Mouse (Mus musculus) liver, adult (tissue): Measurements from ENCODE around the gene Crlf2.

Experiments used
- GATA4 ChIP-seq: IDR thresholded peaks from 2 replicates; pipeline ENCODE4 v1.6.1; 2014; ENCODE audit warnings: mild to moderate bottlenecking, low read length; ENCODE audit not compliant: insufficient replicate concordance

The Crlf2 gene

GRCm38 (mm10) chr5:109552541-109552940, 6.3 kb downstream of the Crlf2 start:
- TF ChIP-seq GATA4 = no peak

GRCm38 (mm10) chr5:109552116-109552515, 6.7 kb downstream of the Crlf2 start:
- TF ChIP-seq GATA4 = no peak

- TF ChIP-seq GATA4 = no peak
These were observed 7.6 kb downstream of the Crlf2 start for GRCm38 (mm10) chr5:109551041-109551765.

GRCm38 (mm10) chr5:109550225-109550935, 8.4 kb downstream of the Crlf2 start:
- no peak for TF ChIP-seq GATA4

- no peak for TF ChIP-seq GATA4
These were observed 10.1 kb downstream of the Crlf2 start for GRCm38 (mm10) chr5:109548712-109549111.

- no peak for TF ChIP-seq GATA4
These were observed 11.7 kb downstream of the Crlf2 start for GRCm38 (mm10) chr5:109547112-109547511.

- TF ChIP-seq GATA4 = no peak
These were observed 49.1 kb downstream of the Crlf2 start for GRCm38 (mm10) chr5:109509679-109510078.

GRCm38 (mm10) chr5:109506729-109507128, 52.1 kb downstream of the Crlf2 start:
- no peak for TF ChIP-seq GATA4
